Mouse (Mus musculus): ENCODE measurements around the gene Slc39a11.

GRCm38 (mm10) chr11:113611664-113612611, 37.9 kb downstream of the Slc39a11 start:
- TF ChIP-seq CTCF (IDR thresholded peaks at IDR 0.05; ENCODE audit: low read depth, low read length) (no peak), TAL1 (conservative IDR thresholded peaks at IDR 0.05; ENCODE audit: low read depth, low read length) (no peak), GATA1 (IDR thresholded peaks at IDR 0.05; ENCODE audit: borderline replicate concordance, low read length) (no peak)
